Mouse (Mus musculus) lung, postnatal 0 days (tissue): ENCODE results near the gene Morc2a.

ENCODE experiments used
- CTCF ChIP-seq: IDR thresholded peaks from 2 replicates; pipeline ENCODE4 v1.5.1; 2016; ENCODE audit warnings: antibody characterized with exemption, mild to moderate bottlenecking
- EP300 ChIP-seq: IDR thresholded peaks from 2 replicates; pipeline ENCODE4 v1.6.1; 2016; ENCODE audit warnings: antibody characterized with exemption, mild to moderate bottlenecking, control low read depth

- TF ChIP-seq CTCF (no peak), EP300 (no peak)
These were observed 75.7 kb downstream of the Morc2a start for GRCm38 (mm10) chr11:3724726-3725125.
